Mouse (Mus musculus) neural tube, embryonic 13.5 days (tissue): ENCODE results near the gene Krt76. TPM values are rescaled to one million over a fixed set of nuclear protein-coding genes. Genes with fewer than 3 reads are reported as not detected.

ENCODE experiments used
- ATAC-seq: fragments of 200-750 bp; cut with Nextera tagmentation; 2 replicates; pipeline ENCODE4 v1.8.0; 2017; ENCODE audit warnings: low read depth, mild to moderate bottlenecking, moderate TSS enrichment, moderate library complexity
- H3K27ac ChIP-seq: fragments of 300-500 bp; sonication (generic); replicated peaks from 2 replicates; pipeline ENCODE4 v1.5.1; 2015; ENCODE audit warnings: moderate library complexity, mild to moderate bottlenecking, inconsistent platforms
- H3K27me3 ChIP-seq: fragments of 300-500 bp; sonication (generic); 2 replicates; pipeline ENCODE4 v1.6.1; 2015; ENCODE audit warnings: mild to moderate bottlenecking, inconsistent platforms
- H3K36me3 ChIP-seq: fragments of 300-500 bp; sonication (generic); 2 replicates; pipeline ENCODE4 v1.6.1; 2015; ENCODE audit warnings: mild to moderate bottlenecking, inconsistent platforms
- H3K4me1 ChIP-seq: fragments of 300-500 bp; sonication (generic); replicated peaks from 2 replicates; pipeline ENCODE4 v1.6.1; 2015; ENCODE audit warnings: inconsistent platforms
- H3K4me2 ChIP-seq: fragments of 300-500 bp; sonication (generic); 2 replicates; pipeline ENCODE4 v1.6.1; 2015; ENCODE audit warnings: inconsistent platforms, mild to moderate bottlenecking, moderate library complexity
- H3K4me3 ChIP-seq: fragments of 300-500 bp; sonication (generic); 2 replicates; pipeline ENCODE4 v1.5.1; 2015; ENCODE audit warnings: mild to moderate bottlenecking, inconsistent platforms
- H3K9ac ChIP-seq: fragments of 300-500 bp; sonication (generic); 2 replicates; pipeline ENCODE4 v1.6.1; 2015; ENCODE audit warnings: moderate library complexity, mild to moderate bottlenecking, inconsistent platforms
- H3K9me3 ChIP-seq: fragments of 300-500 bp; sonication (generic); 2 replicates; pipeline ENCODE4 v1.6.1; 2016; ENCODE audit warnings: inconsistent platforms
- WGBS: fragments of 180-500 bp; shearing (Covaris S2); methylation state at CpG from one replicate; pipeline ENCODE4 v1.1.7; 2015; 5-methylcytosine and 5-hydroxymethylcytosine counted together
- polyA plus RNA-seq: library from polyadenylated mRNA; unstranded; fragments of >200 nt; fragmentation: Nextera tagmentation; extraction: Ambion mirVana; gene quantifications from 2 replicates; pipeline ENCODE4 v1.2.1, GENCODE M21; 2015

Krt76 gene
- polyA plus RNA-seq = not detected in 2 replicates

- Histone ChIP-seq H3K36me3 (no peaks in the 10 kb centered on the region), H3K9ac (no peak within 1 kb of the TSS), H3K27me3 (no peaks in the 10 kb centered on the region), H3K4me3 (no peak within 1 kb of the TSS), H3K4me1 (no peaks in the 10 kb centered on the region), H3K27ac (no peak within 1 kb of the TSS), H3K9me3 (no peaks in the 10 kb centered on the region), H3K4me2 (no peak within 1 kb of the TSS)
- 73% methylated on average over 4 of the region's 4 CpGs for WGBS
- ATAC-seq = no peak
These were observed at the start of gene Krt76 for GRCm38 (mm10) chr15:101892820-101893219. Gene Krt76, minus strand, starts transcription at chr15:101892920.

GRCm38 (mm10) chr15:101941948-101942347 is 49.2 kb upstream of the Krt76 start:
- Histone ChIP-seq H3K9me3 (no peaks in the 10 kb centered on the region), H3K36me3 (no peaks in the 10 kb centered on the region), H3K4me3 (no peak overlapping the region), H3K27ac (no peak overlapping the region), H3K4me2 (no peak overlapping the region), H3K27me3 (no peaks in the 10 kb centered on the region), H3K9ac (no peak overlapping the region), H3K4me1 (peaks cover 6% of the 10 kb centered on the region)
- no peak for ATAC-seq
- WGBS = 65% methylated on average over 8 of the region's 8 CpGs

DNA sequence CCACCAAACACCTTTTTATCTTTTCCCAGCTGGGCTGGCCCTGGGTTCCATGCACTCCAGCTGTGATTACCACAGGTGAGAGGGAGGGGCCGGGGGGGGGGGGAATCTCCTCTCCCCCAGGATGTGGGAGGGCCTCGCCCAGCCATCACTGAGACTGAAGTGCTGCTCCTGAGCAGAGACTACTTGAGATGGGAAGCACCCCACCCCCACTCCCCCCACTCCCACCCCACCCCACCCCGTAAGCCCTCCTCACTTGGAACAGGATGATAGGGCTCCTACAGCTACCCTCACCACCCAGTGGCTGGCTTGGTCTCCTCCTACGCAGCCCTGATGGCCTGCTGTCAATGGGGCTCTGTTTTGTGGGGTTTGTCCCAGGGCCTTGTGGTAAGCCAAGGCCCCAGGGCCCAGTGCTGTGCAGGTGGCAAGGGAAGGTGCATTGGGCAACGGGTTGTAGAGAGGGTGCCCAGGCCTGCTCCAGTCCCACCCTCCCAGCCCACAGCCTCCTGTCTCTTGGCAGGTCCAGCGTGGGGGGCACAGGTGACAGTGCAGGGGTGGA is 47.6 kb upstream of the Krt76 start, which contains the start of gene Krt79:
TSS of gene Krt79 (minus strand) at position 51 of the 556 bp plus-strand sequence.
- no peak within 1 kb of the TSS for H3K4me3 ChIP-seq
- no peak within 1 kb of the TSS for H3K9ac ChIP-seq
- no peak for ATAC-seq
- H3K9me3 ChIP-seq = no peaks in the 10 kb centered on the region
- no peaks in the 10 kb centered on the region for H3K36me3 ChIP-seq
- no peak within 1 kb of the TSS for H3K4me2 ChIP-seq
- H3K4me1 ChIP-seq = peaks cover 6% of the 10 kb centered on the region
- WGBS = 63% methylated on average over 6 of the region's 6 CpGs
- no peak within 1 kb of the TSS for H3K27ac ChIP-seq
- H3K27me3 ChIP-seq = no peaks in the 10 kb centered on the region

DNA sequence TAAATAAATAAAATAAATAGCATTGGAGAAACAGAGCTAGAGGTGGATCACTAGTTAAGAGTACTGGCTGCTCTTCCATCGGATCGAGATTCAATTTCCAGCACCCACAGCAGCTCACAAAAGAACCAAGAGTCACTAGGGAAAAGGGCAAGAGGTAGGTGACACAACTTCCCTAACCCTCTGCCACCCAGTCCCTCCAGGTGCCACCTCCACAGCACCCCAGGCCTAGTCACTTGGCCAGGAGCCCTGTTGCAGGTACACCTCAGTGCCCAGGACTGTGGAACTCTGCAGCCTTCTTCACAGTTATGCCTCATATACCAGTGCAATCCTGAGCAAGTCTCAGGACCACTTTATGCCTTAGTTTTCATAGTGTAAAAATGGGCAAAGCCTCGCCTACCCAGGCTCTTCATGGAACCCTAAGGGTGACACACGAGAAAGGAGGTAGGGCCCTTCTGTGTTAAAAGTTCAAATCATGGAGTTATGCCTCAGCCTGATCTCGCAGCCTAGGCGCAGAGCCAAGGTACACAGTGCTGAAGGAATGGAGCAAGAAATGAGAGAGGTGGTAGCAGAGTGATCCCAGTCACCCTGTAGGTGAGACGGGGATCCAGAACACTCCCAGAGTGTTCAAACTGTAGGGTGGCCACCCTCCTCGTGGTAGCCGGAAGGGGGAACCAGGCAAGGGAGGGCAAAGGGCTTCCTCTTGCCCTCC is 46.0 kb upstream of the Krt76 start:
- Histone ChIP-seq H3K9ac (no peak overlapping the region), H3K36me3 (no peaks in the 10 kb centered on the region), H3K4me1 (peaks cover 6% of the 10 kb centered on the region), H3K4me2 (no peak overlapping the region), H3K9me3 (no peaks in the 10 kb centered on the region), H3K4me3 (no peak overlapping the region), H3K27me3 (no peaks in the 10 kb centered on the region), H3K27ac (no peak overlapping the region)
- 87% methylated on average over 9 of the region's 9 CpGs for WGBS
- ATAC-seq = no peak

- ATAC-seq = no peak
- no peak overlapping the region for H3K27ac ChIP-seq
- H3K9ac ChIP-seq = no peak overlapping the region
- H3K36me3 ChIP-seq = no peaks in the 10 kb centered on the region
- H3K4me2 ChIP-seq = no peak overlapping the region
- H3K4me1 ChIP-seq = peaks cover 13% of the 10 kb centered on the region
- WGBS = 82% methylated on average over 6 of the region's 6 CpGs
- H3K27me3 ChIP-seq = peaks cover 28% of the 10 kb centered on the region
- no peaks in the 10 kb centered on the region for H3K9me3 ChIP-seq
- no peak overlapping the region for H3K4me3 ChIP-seq
These were observed 40.3 kb upstream of the Krt76 start for GRCm38 (mm10) chr15:101933024-101933423.

- Histone ChIP-seq H3K27ac (no peak overlapping the region), H3K9ac (no peak overlapping the region; the same call in 1 of the 2 replicates), H3K36me3 (no peaks in the 10 kb centered on the region), H3K4me1 (peaks cover 13% of the 10 kb centered on the region), H3K9me3 (no peaks in the 10 kb centered on the region), H3K27me3 (peaks cover 28% of the 10 kb centered on the region), H3K4me2 (peak overlapping the region; percentile 46), H3K4me3 (0 out of 2 replicates have a peak overlapping the region, but pooled peaks have one; percentile 15)
- ATAC-seq = no peak
- 4% methylated on average over 17 of the region's 17 CpGs for WGBS
These were observed 36.9 kb upstream of the Krt76 start for GRCm38 (mm10) chr15:101929666-101930065.

- WGBS = 23% methylated on average over 9 of the region's 9 CpGs
- H3K9ac ChIP-seq = no peak overlapping the region
- H3K9me3 ChIP-seq = no peaks in the 10 kb centered on the region
- H3K36me3 ChIP-seq = no peaks in the 10 kb centered on the region
- H3K27me3 ChIP-seq = peaks cover 28% of the 10 kb centered on the region
- no peak for ATAC-seq
- H3K4me1 ChIP-seq = peaks cover 13% of the 10 kb centered on the region
- no peak overlapping the region for H3K4me3 ChIP-seq
- H3K27ac ChIP-seq = no peak overlapping the region
- no peak overlapping the region for H3K4me2 ChIP-seq
These were observed 36.4 kb upstream of the Krt76 start for GRCm38 (mm10) chr15:101929087-101929486.

DNA sequence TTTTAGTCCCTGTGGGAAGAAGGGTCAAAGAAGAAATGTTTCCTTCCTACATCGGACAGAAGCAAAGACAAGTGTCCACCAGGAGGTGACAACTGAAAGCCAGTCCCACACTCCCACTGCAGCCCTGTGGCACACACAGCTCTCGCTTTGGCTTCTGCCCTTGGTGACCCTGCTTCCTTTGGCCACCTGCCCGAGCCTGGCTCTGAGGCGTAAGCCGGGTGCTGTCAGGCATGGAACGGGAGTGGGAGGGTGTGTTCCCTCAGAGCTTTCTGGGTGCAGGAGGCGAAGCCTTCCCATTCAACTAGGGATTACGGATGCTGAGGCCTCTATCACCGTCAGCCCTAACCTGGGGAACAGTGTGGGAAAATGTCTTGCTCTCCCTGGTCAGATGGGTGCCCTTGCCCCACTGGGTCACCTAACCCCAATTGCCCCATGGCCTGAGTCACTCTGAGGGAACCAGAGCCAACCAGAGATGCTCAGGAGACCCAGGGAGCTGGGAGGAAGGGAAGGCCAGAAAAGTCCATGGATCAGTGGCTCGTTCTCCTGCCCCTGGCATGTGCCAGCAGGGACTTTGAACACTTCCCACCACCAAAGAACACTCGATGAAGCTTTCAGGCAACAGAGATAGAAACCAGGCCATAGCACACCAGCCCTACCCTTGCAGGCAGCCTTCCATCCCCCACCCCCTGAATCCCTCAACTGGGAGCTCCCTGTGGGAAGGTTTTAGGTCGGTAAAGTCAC is 34.8 kb upstream of the Krt76 start:
- ATAC-seq = no peak
- Histone ChIP-seq H3K4me3 (no peak overlapping the region), H3K27ac (no peak overlapping the region), H3K9ac (no peak overlapping the region), H3K4me1 (peaks cover 13% of the 10 kb centered on the region), H3K9me3 (no peaks in the 10 kb centered on the region), H3K4me2 (no peak overlapping the region), H3K27me3 (peaks cover 28% of the 10 kb centered on the region), H3K36me3 (no peaks in the 10 kb centered on the region)
- 73% methylated on average over 12 of the region's 12 CpGs for WGBS

DNA sequence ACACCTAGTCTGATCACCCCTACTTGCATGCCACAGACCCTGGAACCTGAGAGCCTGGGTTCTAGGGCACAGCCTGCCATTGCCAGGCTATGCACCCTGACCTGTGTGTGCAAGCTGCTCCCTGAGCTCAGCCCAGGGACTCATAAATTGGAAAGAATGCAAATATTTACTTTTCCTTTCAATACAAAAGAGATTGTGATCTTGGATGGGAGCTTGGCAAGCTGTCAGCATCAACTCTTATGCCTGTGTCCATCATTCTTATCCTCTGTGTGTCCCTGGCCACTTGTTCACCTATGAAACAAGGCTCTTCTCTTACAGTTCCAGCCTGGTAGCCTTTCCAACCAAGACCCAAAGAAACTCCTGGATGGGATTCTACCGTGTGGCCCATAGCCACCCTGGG is 32.3 kb upstream of the Krt76 start:
- no peak for ATAC-seq
- peaks cover 14% of the 10 kb centered on the region for H3K27me3 ChIP-seq
- H3K4me2 ChIP-seq = no peak overlapping the region
- H3K36me3 ChIP-seq = no peaks in the 10 kb centered on the region
- WGBS = 87% methylated on average over 1 of the region's 1 CpGs
- H3K4me3 ChIP-seq = no peak overlapping the region
- H3K4me1 ChIP-seq = peaks cover 11% of the 10 kb centered on the region
- H3K27ac ChIP-seq = no peak overlapping the region
- no peak overlapping the region for H3K9ac ChIP-seq
- H3K9me3 ChIP-seq = no peaks in the 10 kb centered on the region

GRCm38 (mm10) chr15:101924635-101925034 is 31.9 kb upstream of the Krt76 start, which contains the start of gene Krt4:
Gene Krt4, minus strand, starts transcription at chr15:101924735.
- peaks cover 10% of the 10 kb centered on the region for H3K27me3 ChIP-seq
- no peak within 1 kb of the TSS for H3K4me3 ChIP-seq
- H3K4me1 ChIP-seq = peaks cover 6% of the 10 kb centered on the region
- 84% methylated on average over 11 of the region's 11 CpGs for WGBS
- no peak within 1 kb of the TSS for H3K4me2 ChIP-seq
- no peak for ATAC-seq
- no peaks in the 10 kb centered on the region for H3K36me3 ChIP-seq
- H3K9ac ChIP-seq = no peak within 1 kb of the TSS
- H3K9me3 ChIP-seq = no peaks in the 10 kb centered on the region
- H3K27ac ChIP-seq = no peak within 1 kb of the TSS

GRCm38 (mm10) chr15:101922296-101922695 is 29.6 kb upstream of the Krt76 start:
- H3K27ac ChIP-seq = no peak overlapping the region
- no peak overlapping the region for H3K4me2 ChIP-seq
- no peaks in the 10 kb centered on the region for H3K36me3 ChIP-seq
- H3K4me3 ChIP-seq = no peak overlapping the region
- no peak for ATAC-seq
- 90% methylated on average over 2 of the region's 2 CpGs for WGBS
- no peaks in the 10 kb centered on the region for H3K9me3 ChIP-seq
- H3K9ac ChIP-seq = no peak overlapping the region
- H3K27me3 ChIP-seq = no peaks in the 10 kb centered on the region
- no peaks in the 10 kb centered on the region for H3K4me1 ChIP-seq

- H3K27ac ChIP-seq = no peak overlapping the region
- H3K9ac ChIP-seq = no peak overlapping the region
- H3K4me2 ChIP-seq = no peak overlapping the region
- H3K4me1 ChIP-seq = no peaks in the 10 kb centered on the region
- H3K27me3 ChIP-seq = no peaks in the 10 kb centered on the region
- no peak overlapping the region for H3K4me3 ChIP-seq
- ATAC-seq = no peak
- H3K9me3 ChIP-seq = no peaks in the 10 kb centered on the region
- H3K36me3 ChIP-seq = no peaks in the 10 kb centered on the region
- WGBS = 78% methylated on average over 2 of the region's 2 CpGs
These were observed 23.4 kb upstream of the Krt76 start for GRCm38 (mm10) chr15:101916072-101916471.
